Mouse (Mus musculus) activated CD4-positive, CD25-positive, alpha-beta regulatory T cell, adult 9 weeks (primary cell): ENCODE data around the gene Ktn1. TPM values are rescaled to one million over a fixed set of nuclear protein-coding genes. Genes with fewer than 3 reads are reported as not detected.

Source experiments
- polyA plus RNA-seq: library from polyadenylated mRNA; unstranded; fragments of 100-300 nt; shearing (Covaris generic); gene quantifications from one replicate; pipeline ENCODE4 v1.2.1, GENCODE M21; 2017

Gene Ktn1
- 78.7 TPM for polyA plus RNA-seq

GRCm38 (mm10) chr14:47648218-47648617 lies at the start of gene Ktn1:
Gene Ktn1 (plus strand): TSS chr14:47648448.

Other genes starting within 250 kb of the Ktn1 start
- 16.0 TPM for gene Dlgap5, start 230.0 kb upstream of the Ktn1 start, polyA plus RNA-seq
- 20.8 TPM for gene Fbxo34, start 198.0 kb upstream of the Ktn1 start, polyA plus RNA-seq
- 15.7 TPM for gene Atg14, start 77.8 kb upstream of the Ktn1 start, polyA plus RNA-seq